Mouse (Mus musculus) intestine, embryonic 15.5 days (tissue): Measurements from ENCODE around the gene Izumo1. TPM values are rescaled to one million over a fixed set of nuclear protein-coding genes. Genes with fewer than 3 reads are reported as not detected.

Source experiments
- ATAC-seq: fragments of 200-750 bp; cut with Nextera tagmentation; 2 replicates; pipeline ENCODE4 v1.8.0; 2017; ENCODE audit warnings: moderate TSS enrichment, moderate library complexity
- H3K27ac ChIP-seq: fragments of 300-500 bp; sonication (generic); 2 replicates; pipeline ENCODE4 v1.5.1; 2015; ENCODE audit warnings: mild to moderate bottlenecking, inconsistent platforms
- H3K27me3 ChIP-seq: fragments of 300-500 bp; sonication (generic); replicated peaks from 2 replicates; pipeline ENCODE4 v1.6.1; 2015; ENCODE audit warnings: inconsistent platforms
- H3K36me3 ChIP-seq: fragments of 300-500 bp; sonication (generic); 2 replicates; pipeline ENCODE4 v1.6.1; 2015; ENCODE audit warnings: inconsistent platforms
- H3K4me1 ChIP-seq: fragments of 300-500 bp; sonication (generic); replicated peaks from 2 replicates; pipeline ENCODE4 v1.6.1; 2015; ENCODE audit warnings: inconsistent platforms
- H3K4me2 ChIP-seq: fragments of 300-500 bp; sonication (generic); replicated peaks from 2 replicates; pipeline ENCODE4 v1.6.1; 2015; ENCODE audit warnings: mild to moderate bottlenecking, inconsistent platforms
- H3K4me3 ChIP-seq: fragments of 300-500 bp; sonication (generic); replicated peaks from 2 replicates; pipeline ENCODE4 v1.5.1; 2015; ENCODE audit warnings: inconsistent platforms
- H3K9ac ChIP-seq: fragments of 300-500 bp; sonication (generic); 2 replicates; pipeline ENCODE4 v1.6.1; 2015; ENCODE audit warnings: inconsistent platforms
- H3K9me3 ChIP-seq: fragments of 300-500 bp; sonication (generic); 2 replicates; pipeline ENCODE4 v1.6.1; 2016; ENCODE audit warnings: inconsistent platforms
- WGBS: fragments of 180-500 bp; shearing (Covaris S2); methylation state at CpG from one replicate; pipeline ENCODE4 v1.1.7; 2015; 5-methylcytosine and 5-hydroxymethylcytosine counted together
- polyA plus RNA-seq: library from polyadenylated mRNA; unstranded; fragments of >200 nt; fragmentation: Nextera tagmentation; extraction: Ambion mirVana; gene quantifications from 2 replicates; pipeline ENCODE4 v1.2.1, GENCODE M21; 2015

The Izumo1 gene
- polyA plus RNA-seq, 1 experiment from 2014 or later = not detected

- no peak overlapping the region for H3K9ac ChIP-seq
- 78% methylated on average over 4 of the region's 4 CpGs for WGBS
- no peak overlapping the region for H3K4me3 ChIP-seq
- H3K27me3 ChIP-seq = no peaks in the 10 kb centered on the region
- no peak overlapping the region for H3K4me2 ChIP-seq
- H3K4me1 ChIP-seq = peaks cover 9% of the 10 kb centered on the region
- H3K9me3 ChIP-seq = no peaks in the 10 kb centered on the region
- no peaks in the 10 kb centered on the region for H3K36me3 ChIP-seq
- no peak overlapping the region for H3K27ac ChIP-seq
- ATAC-seq = no peak
Measured at GRCm38 (mm10) chr7:45595176-45595575, 26.4 kb upstream of the Izumo1 start.

- H3K4me3 ChIP-seq = no peak overlapping the region
- H3K27me3 ChIP-seq = no peaks in the 10 kb centered on the region
- H3K4me1 ChIP-seq = peaks cover 9% of the 10 kb centered on the region
- no peak for ATAC-seq
- WGBS = 97% methylated on average over 1 of the region's 1 CpGs
- H3K9ac ChIP-seq = no peak overlapping the region
- no peaks in the 10 kb centered on the region for H3K9me3 ChIP-seq
- H3K27ac ChIP-seq = no peak overlapping the region
- H3K4me2 ChIP-seq = no peak overlapping the region
- no peaks in the 10 kb centered on the region for H3K36me3 ChIP-seq
Measured at GRCm38 (mm10) chr7:45596107-45596506, 25.5 kb upstream of the Izumo1 start.

- Histone ChIP-seq H3K36me3 (no peaks in the 10 kb centered on the region), H3K4me2 (no peak overlapping the region), H3K27ac (no peak overlapping the region), H3K9me3 (no peaks in the 10 kb centered on the region), H3K4me3 (no peak overlapping the region), H3K27me3 (no peaks in the 10 kb centered on the region), H3K9ac (no peak overlapping the region), H3K4me1 (peaks cover 15% of the 10 kb centered on the region)
- ATAC-seq = no peak
- WGBS = 91% methylated on average over 5 of the region's 5 CpGs
Measured at GRCm38 (mm10) chr7:45597013-45597412, 24.6 kb upstream of the Izumo1 start.

GRCm38 (mm10) chr7:45597527-45597926, 24.1 kb upstream of the Izumo1 start:
- H3K4me3 ChIP-seq = no peak overlapping the region
- H3K9me3 ChIP-seq = no peaks in the 10 kb centered on the region
- H3K36me3 ChIP-seq = no peaks in the 10 kb centered on the region
- no peak overlapping the region for H3K27ac ChIP-seq
- 90% methylated on average over 6 of the region's 6 CpGs for WGBS
- no peak for ATAC-seq
- no peak overlapping the region for H3K4me2 ChIP-seq
- H3K4me1 ChIP-seq = peaks cover 15% of the 10 kb centered on the region
- H3K27me3 ChIP-seq = no peaks in the 10 kb centered on the region
- H3K9ac ChIP-seq = no peak overlapping the region

- no peaks in the 10 kb centered on the region for H3K36me3 ChIP-seq
- peak overlapping the region; percentile 45; the same call in 1 of the 2 replicates for H3K27ac ChIP-seq
- WGBS = 36% methylated on average over 18 of the region's 18 CpGs
- peaks cover 15% of the 10 kb centered on the region for H3K4me1 ChIP-seq
- no peaks in the 10 kb centered on the region for H3K27me3 ChIP-seq
- H3K4me3 ChIP-seq = no peak overlapping the region
- ATAC-seq = peak; percentile 78
- H3K9ac ChIP-seq = no peak overlapping the region
- no peaks in the 10 kb centered on the region for H3K9me3 ChIP-seq
- H3K4me2 ChIP-seq = peak overlapping the region; percentile 29
Measured at GRCm38 (mm10) chr7:45598960-45599879, 22.4 kb upstream of the Izumo1 start.

- H3K4me1 ChIP-seq = peaks cover 6% of the 10 kb centered on the region; the same call in 1 of the 2 replicates
- no peaks in the 10 kb centered on the region for H3K36me3 ChIP-seq
- no peak overlapping the region for H3K4me3 ChIP-seq
- ATAC-seq = no peak
- 75% methylated on average over 9 of the region's 9 CpGs for WGBS
- H3K27me3 ChIP-seq = no peaks in the 10 kb centered on the region
- no peak overlapping the region for H3K27ac ChIP-seq
- no peak overlapping the region for H3K9ac ChIP-seq
- H3K4me2 ChIP-seq = no peak overlapping the region
- H3K9me3 ChIP-seq = no peaks in the 10 kb centered on the region
Measured at GRCm38 (mm10) chr7:45605704-45606289, 15.8 kb upstream of the Izumo1 start.

GRCm38 (mm10) chr7:45609511-45609910, 12.1 kb upstream of the Izumo1 start:
- no peak overlapping the region for H3K4me3 ChIP-seq
- H3K4me1 ChIP-seq = no peaks in the 10 kb centered on the region
- ATAC-seq = no peak
- no peaks in the 10 kb centered on the region for H3K36me3 ChIP-seq
- no peak overlapping the region for H3K27ac ChIP-seq
- H3K27me3 ChIP-seq = no peaks in the 10 kb centered on the region; the same call in 1 of the 2 replicates
- WGBS = 65% methylated on average over 1 of the region's 1 CpGs
- H3K4me2 ChIP-seq = no peak overlapping the region
- H3K9ac ChIP-seq = no peak overlapping the region
- H3K9me3 ChIP-seq = no peaks in the 10 kb centered on the region

- Histone ChIP-seq H3K4me2 (no peak overlapping the region), H3K27me3 (peaks cover 39% of the 10 kb centered on the region), H3K4me1 (peaks cover 11% of the 10 kb centered on the region), H3K9me3 (no peaks in the 10 kb centered on the region), H3K27ac (no peak overlapping the region), H3K36me3 (no peaks in the 10 kb centered on the region), H3K4me3 (no peak overlapping the region), H3K9ac (no peak overlapping the region)
- no peak for ATAC-seq
- 46% methylated on average over 6 of the region's 6 CpGs for WGBS
Measured at GRCm38 (mm10) chr7:45616277-45616676, 5.3 kb upstream of the Izumo1 start.

- H3K4me1 ChIP-seq = peaks cover 11% of the 10 kb centered on the region
- H3K27ac ChIP-seq = 0 out of 2 replicates have a peak within 1 kb of the TSS, but pooled peaks have one; percentile 2
- H3K4me3 ChIP-seq = peak within 1 kb of the TSS; percentile 13
- peak within 1 kb of the TSS; percentile 52 for H3K4me2 ChIP-seq
- H3K36me3 ChIP-seq = no peaks in the 10 kb centered on the region
- peak; percentile 79 for ATAC-seq
- H3K9ac ChIP-seq = peak within 1 kb of the TSS; percentile 9; the same call in 1 of the 2 replicates
- H3K9me3 ChIP-seq = no peaks in the 10 kb centered on the region
- WGBS = 7% methylated on average over 31 of the region's 31 CpGs
- peaks cover 39% of the 10 kb centered on the region for H3K27me3 ChIP-seq
Measured at GRCm38 (mm10) chr7:45617042-45617695, 4.4 kb upstream of the Izumo1 start, which contains the start of gene Fut1. Fut1 (plus strand) TSS chr7:45617289.

- peaks cover 39% of the 10 kb centered on the region for H3K27me3 ChIP-seq
- no peak overlapping the region for H3K4me3 ChIP-seq
- no peaks in the 10 kb centered on the region for H3K36me3 ChIP-seq
- ATAC-seq = no peak
- no peaks in the 10 kb centered on the region for H3K9me3 ChIP-seq
- H3K27ac ChIP-seq = no peak overlapping the region
- no peak overlapping the region for H3K4me2 ChIP-seq
- no peak overlapping the region for H3K9ac ChIP-seq
- peaks cover 11% of the 10 kb centered on the region for H3K4me1 ChIP-seq
- 81% methylated on average over 5 of the region's 5 CpGs for WGBS
Measured at GRCm38 (mm10) chr7:45618316-45618715, 3.3 kb upstream of the Izumo1 start.

GRCm38 (mm10) chr7:45619592-45619991, 2.0 kb upstream of the Izumo1 start:
- no peak overlapping the region for H3K4me3 ChIP-seq
- H3K27ac ChIP-seq = no peak overlapping the region
- ATAC-seq = no peak
- no peak overlapping the region for H3K9ac ChIP-seq
- peaks cover 11% of the 10 kb centered on the region for H3K4me1 ChIP-seq
- no peaks in the 10 kb centered on the region for H3K9me3 ChIP-seq
- peaks cover 39% of the 10 kb centered on the region for H3K27me3 ChIP-seq
- H3K4me2 ChIP-seq = no peak overlapping the region
- no peaks in the 10 kb centered on the region for H3K36me3 ChIP-seq
- 88% methylated on average over 5 of the region's 5 CpGs for WGBS

- H3K36me3 ChIP-seq = no peaks in the 10 kb centered on the region
- no peaks in the 10 kb centered on the region for H3K9me3 ChIP-seq
- 0 out of 2 replicates have a peak, but pooled peaks cover 5% of the 10 kb centered on the region for H3K4me1 ChIP-seq
- no peak overlapping the region for H3K4me2 ChIP-seq
- H3K9ac ChIP-seq = no peak overlapping the region
- H3K4me3 ChIP-seq = no peak overlapping the region
- H3K27me3 ChIP-seq = peaks cover 16% of the 10 kb centered on the region
- 91% methylated on average over 11 of the region's 11 CpGs for WGBS
- no peak for ATAC-seq
- H3K27ac ChIP-seq = no peak overlapping the region
Measured at GRCm38 (mm10) chr7:45623507-45623906, 1.9 kb downstream of the Izumo1 start.
